Mouse (Mus musculus) neural tube, embryonic 11.5 days (tissue): ENCODE data around the gene Dhx34. TPM values are rescaled to one million over a fixed set of nuclear protein-coding genes. Genes with fewer than 3 reads are reported as not detected.

Experiments
- ATAC-seq: fragments of 200-750 bp; cut with Nextera tagmentation; 2 replicates; pipeline ENCODE4 v1.8.0; 2017; ENCODE audit warnings: moderate number of reproducible peaks, mild to moderate bottlenecking, moderate TSS enrichment, moderate library complexity; ENCODE audit not compliant: insufficient read depth, low FRiP score, low TSS enrichment
- DNase-seq: peaks from one replicate; pipeline ENCODE4 v3.0.0-alpha.2; 2015; ENCODE audit warnings: low spot score
- H3K27ac ChIP-seq: fragments of 300-500 bp; sonication (generic); 2 replicates; pipeline ENCODE4 v1.5.1; 2014; ENCODE audit warnings: low read depth, mild to moderate bottlenecking, low read length
- H3K27me3 ChIP-seq: fragments of 300-500 bp; sonication (generic); 2 replicates; pipeline ENCODE4 v1.6.1; 2014; ENCODE audit warnings: mild to moderate bottlenecking, low read length, mixed read lengths; ENCODE audit not compliant: control insufficient read depth, insufficient read depth
- H3K36me3 ChIP-seq: fragments of 300-500 bp; sonication (generic); 2 replicates; pipeline ENCODE4 v1.6.1; 2014; ENCODE audit warnings: mild to moderate bottlenecking, low read length, moderate library complexity, mixed read lengths; ENCODE audit not compliant: control insufficient read depth, insufficient read depth
- H3K4me1 ChIP-seq: fragments of 300-500 bp; sonication (generic); 2 replicates; pipeline ENCODE4 v1.6.1; 2014; ENCODE audit warnings: low read length, mixed read lengths; ENCODE audit not compliant: control insufficient read depth, insufficient read depth
- H3K4me2 ChIP-seq: fragments of 300-500 bp; sonication (generic); 2 replicates; pipeline ENCODE4 v1.6.1; 2014; ENCODE audit warnings: low read depth, mild to moderate bottlenecking, moderate library complexity
- H3K4me3 ChIP-seq: fragments of 300-500 bp; sonication (generic); 2 replicates; pipeline ENCODE4 v1.5.1; 2014; ENCODE audit warnings: low read depth, low read length
- H3K9ac ChIP-seq: fragments of 300-500 bp; sonication (generic); 2 replicates; pipeline ENCODE4 v1.6.1; 2014; ENCODE audit warnings: mild to moderate bottlenecking, low read length
- H3K9me3 ChIP-seq: fragments of 300-500 bp; sonication (generic); 2 replicates; pipeline ENCODE4 v1.6.1; 2016; ENCODE audit warnings: low read length; ENCODE audit not compliant: control insufficient read depth
- WGBS: fragments of 180-500 bp; shearing (Covaris S2); extraction: QIAGEN DNeasy Blood & Tissue Kit; methylation state at CpG from one replicate; pipeline ENCODE4 v1.1.7; 2014; 5-methylcytosine and 5-hydroxymethylcytosine counted together
- polyA plus RNA-seq: library from polyadenylated mRNA; unstranded; fragments of >200 nt; fragmentation: Nextera tagmentation; extraction: Ambion mirVana; gene quantifications from 2 replicates; pipeline ENCODE4 v1.2.1, GENCODE M21; 2014

Gene Dhx34
- polyA plus RNA-seq, 1 experiment from 2014 or later, result 12.1 TPM

DNA sequence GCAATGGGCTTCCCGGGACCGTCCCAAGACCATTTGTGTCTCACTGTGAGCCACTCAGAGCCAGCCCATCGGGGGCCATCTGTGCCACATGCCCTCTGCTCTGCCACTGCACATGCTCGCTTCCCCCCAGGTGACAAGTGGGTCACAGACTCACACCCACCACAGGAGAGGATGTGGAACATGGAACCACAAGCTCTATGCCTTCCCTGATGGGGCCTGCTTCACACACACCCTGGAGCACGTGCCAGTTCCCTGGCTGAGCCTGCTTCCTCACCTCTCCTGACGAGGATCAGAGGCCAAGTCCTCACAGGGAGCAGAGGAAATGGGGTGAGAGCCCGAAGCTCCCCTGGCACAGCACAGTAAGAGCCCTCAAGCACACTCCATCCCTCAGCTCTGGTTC is 14.8 kb downstream of the Dhx34 start:
- H3K4me3 ChIP-seq, result no peak overlapping the region
- H3K27ac ChIP-seq, result no peak overlapping the region
- no peak overlapping the region for H3K4me2 ChIP-seq
- ATAC-seq, result no peak
- peaks cover 9% of the 10 kb centered on the region for H3K36me3 ChIP-seq
- no peaks in the 10 kb centered on the region for H3K27me3 ChIP-seq
- no peak overlapping the region for H3K9ac ChIP-seq
- no peaks in the 10 kb centered on the region for H3K9me3 ChIP-seq
- no peaks in the 10 kb centered on the region for H3K4me1 ChIP-seq
- 87% methylated on average over 7 of the region's 7 CpGs for WGBS
- no peak for DNase-seq

DNA sequence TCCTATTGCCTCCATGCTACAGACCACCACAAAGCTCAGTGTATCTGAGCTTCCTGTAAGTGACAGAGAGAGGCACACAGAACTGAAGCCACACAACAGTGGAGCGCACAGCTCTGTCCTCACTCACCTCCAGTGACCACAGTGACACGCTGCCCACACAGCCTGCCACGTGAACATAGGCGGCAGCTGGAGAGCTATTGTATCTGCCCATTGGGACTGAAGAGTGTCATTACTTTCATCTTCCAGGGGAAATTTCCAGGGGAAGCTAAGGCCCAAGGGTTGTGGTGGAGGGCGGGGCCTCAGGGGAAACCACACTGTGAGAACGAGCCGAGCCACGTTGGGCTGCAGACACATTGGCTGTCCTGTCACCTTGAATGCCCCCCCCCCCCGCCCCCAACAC is 17.0 kb downstream of the Dhx34 start:
- H3K27ac ChIP-seq, result no peak overlapping the region
- WGBS, result 81% methylated on average over 8 of the region's 9 CpGs
- ATAC-seq, result no peak
- no peak overlapping the region for H3K4me3 ChIP-seq
- no peak for DNase-seq
- peaks cover 8% of the 10 kb centered on the region for H3K36me3 ChIP-seq
- H3K4me2 ChIP-seq, result no peak overlapping the region
- no peaks in the 10 kb centered on the region for H3K9me3 ChIP-seq
- H3K9ac ChIP-seq, result no peak overlapping the region
- H3K27me3 ChIP-seq, result no peaks in the 10 kb centered on the region
- H3K4me1 ChIP-seq, result no peaks in the 10 kb centered on the region

DNA sequence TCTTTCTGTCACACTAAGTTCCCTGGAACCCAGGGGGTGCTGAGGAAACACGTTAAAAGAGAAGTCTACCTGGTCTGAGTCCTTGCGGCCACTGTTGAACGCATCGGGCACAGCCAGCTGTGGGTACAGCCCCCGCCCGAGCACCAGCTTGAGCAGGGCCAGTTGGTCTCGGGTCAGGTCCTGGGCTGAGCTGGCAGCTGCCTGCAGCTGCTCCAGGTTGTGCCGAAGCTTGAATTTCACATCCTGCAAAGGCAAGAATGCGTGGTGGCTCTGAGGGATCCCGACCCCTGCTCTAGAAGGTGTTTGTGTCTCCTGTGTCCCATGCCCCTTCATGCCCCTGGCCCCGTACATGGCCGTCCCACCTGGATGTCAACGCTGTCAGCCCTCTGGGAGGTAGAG is 18.3 kb downstream of the Dhx34 start:
- Histone ChIP-seq H3K27ac (no peak overlapping the region), H3K27me3 (no peaks in the 10 kb centered on the region), H3K9ac (no peak overlapping the region), H3K4me3 (no peak overlapping the region), H3K36me3 (peaks cover 10% of the 10 kb centered on the region), H3K9me3 (no peaks in the 10 kb centered on the region), H3K4me1 (no peaks in the 10 kb centered on the region), H3K4me2 (no peak overlapping the region)
- WGBS, result 92% methylated on average over 13 of the region's 13 CpGs
- DNase-seq, result no peak
- ATAC-seq, result no peak

DNA sequence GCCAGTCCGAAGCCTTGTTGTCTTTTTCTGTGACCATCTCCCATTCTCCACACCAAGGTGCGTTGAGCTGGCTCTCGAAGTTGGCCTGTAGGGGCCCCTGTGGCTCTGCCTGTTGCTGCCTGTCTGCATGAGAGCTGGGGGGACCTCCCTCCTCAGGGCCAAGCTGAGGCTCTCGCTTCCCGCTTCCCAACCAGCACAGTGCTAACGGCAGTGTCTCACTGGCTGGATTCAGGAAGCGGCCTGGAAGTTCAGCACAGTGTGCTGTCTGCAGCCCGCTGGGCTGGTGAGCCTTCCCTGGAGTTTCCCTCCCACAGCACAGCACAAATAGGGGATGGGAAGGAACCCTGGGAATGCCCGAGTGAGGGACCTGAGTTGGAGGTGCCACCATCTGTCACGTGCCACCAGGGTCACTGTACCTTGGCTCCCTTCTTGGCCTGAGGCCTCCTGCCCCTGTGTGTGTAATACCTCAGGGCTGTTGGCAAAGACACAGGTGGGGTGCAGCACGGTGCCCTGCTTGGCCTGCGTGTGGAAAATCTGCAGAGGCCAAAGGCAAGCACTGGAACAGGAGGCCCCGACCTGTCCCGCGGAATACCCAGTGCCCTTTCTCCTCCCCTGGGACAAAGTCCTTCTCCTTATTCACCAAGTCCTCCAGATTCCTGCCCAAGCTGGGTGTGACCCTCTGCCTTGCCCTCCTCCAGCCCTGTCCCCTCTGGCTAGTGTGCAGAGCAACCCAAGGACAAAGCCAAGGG is 18.9 kb downstream of the Dhx34 start:
- Histone ChIP-seq H3K27ac (no peak overlapping the region), H3K9ac (no peak overlapping the region), H3K4me1 (no peaks in the 10 kb centered on the region), H3K27me3 (no peaks in the 10 kb centered on the region), H3K36me3 (peaks cover 8% of the 10 kb centered on the region), H3K9me3 (no peaks in the 10 kb centered on the region), H3K4me3 (no peak overlapping the region), H3K4me2 (no peak overlapping the region)
- WGBS, result 85% methylated on average over 15 of the region's 15 CpGs
- ATAC-seq (no peak), DNase-seq (no peak)

DNA sequence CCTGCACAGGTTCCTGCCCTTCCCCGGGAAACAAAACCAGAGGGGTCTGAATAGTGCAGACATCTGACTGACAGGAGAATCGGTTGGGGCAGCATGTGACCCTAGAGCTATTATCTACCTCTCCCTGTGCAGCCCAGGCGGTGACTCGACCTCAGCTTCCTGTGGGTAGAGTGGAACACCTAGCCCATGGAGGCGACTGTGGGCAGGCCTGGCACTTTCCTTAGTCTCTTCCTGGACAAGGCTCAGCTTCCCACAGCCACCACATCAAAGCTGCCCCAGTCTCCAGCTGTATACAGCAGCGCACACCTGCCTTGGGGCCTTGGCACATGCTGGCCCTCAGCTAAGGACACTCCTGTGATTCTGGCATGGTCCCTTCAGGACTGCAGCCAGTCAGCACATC is 20.7 kb downstream of the Dhx34 start:
- no peaks in the 10 kb centered on the region for H3K9me3 ChIP-seq
- no peak overlapping the region for H3K4me2 ChIP-seq
- H3K27me3 ChIP-seq, result no peaks in the 10 kb centered on the region
- H3K4me3 ChIP-seq, result no peak overlapping the region
- no peaks in the 10 kb centered on the region for H3K4me1 ChIP-seq
- no peak overlapping the region for H3K9ac ChIP-seq
- no peak for ATAC-seq
- no peak overlapping the region for H3K27ac ChIP-seq
- DNase-seq, result no peak
- WGBS, result 92% methylated on average over 6 of the region's 6 CpGs
- peaks cover 8% of the 10 kb centered on the region for H3K36me3 ChIP-seq

DNA sequence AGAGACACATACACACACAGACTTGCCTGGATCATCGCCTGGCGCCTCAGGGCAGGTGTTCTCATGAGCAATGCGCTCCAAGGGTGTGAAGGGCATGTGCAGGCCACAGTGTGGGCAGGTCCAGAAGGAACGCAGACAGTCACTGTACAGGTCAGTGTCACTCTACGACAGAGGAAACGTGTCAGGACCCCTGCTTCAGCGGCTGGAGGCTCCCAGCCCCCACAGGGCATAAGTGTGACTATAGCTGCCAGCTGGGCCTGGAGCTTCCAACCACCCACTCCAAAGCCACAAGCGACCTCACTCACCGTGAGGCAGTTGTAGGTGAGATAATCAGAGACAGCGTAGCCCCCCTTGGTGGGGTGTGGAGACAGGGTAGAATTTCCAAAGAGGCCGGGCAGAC is 23.3 kb downstream of the Dhx34 start:
- DNase-seq, result no peak
- ATAC-seq, result no peak
- no peak overlapping the region for H3K4me3 ChIP-seq
- 87% methylated on average over 11 of the region's 11 CpGs for WGBS
- no peaks in the 10 kb centered on the region for H3K9me3 ChIP-seq
- no peak overlapping the region for H3K4me2 ChIP-seq
- no peak overlapping the region for H3K9ac ChIP-seq
- H3K27ac ChIP-seq, result no peak overlapping the region
- H3K27me3 ChIP-seq, result no peaks in the 10 kb centered on the region
- H3K36me3 ChIP-seq, result peaks cover 6% of the 10 kb centered on the region; the same call in 1 of the 2 replicates
- H3K4me1 ChIP-seq, result no peaks in the 10 kb centered on the region

DNA sequence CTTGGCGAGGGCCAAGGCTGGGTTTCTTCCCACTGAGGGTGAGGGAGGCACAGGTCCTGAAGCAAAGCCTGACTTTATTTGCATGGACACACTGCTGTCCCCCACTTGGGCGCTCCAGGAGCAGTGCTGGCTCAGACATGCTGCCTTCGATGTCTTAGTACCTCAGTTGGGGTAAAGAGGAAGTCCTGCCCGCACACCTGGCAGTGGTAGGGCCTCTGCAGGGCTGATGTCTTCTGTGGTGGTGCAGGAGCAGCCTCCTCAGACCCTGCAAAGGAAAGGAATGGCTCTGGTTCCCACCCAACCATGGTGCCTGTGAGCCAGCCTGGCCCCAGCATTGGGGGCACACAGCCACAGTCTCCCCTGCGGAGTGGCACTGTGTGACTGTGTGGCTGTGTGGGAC is 24.7 kb downstream of the Dhx34 start:
- Histone ChIP-seq H3K4me2 (no peak overlapping the region), H3K9me3 (no peaks in the 10 kb centered on the region), H3K36me3 (peaks cover 3% of the 10 kb centered on the region; the same call in 1 of the 2 replicates), H3K4me3 (no peak overlapping the region), H3K27me3 (no peaks in the 10 kb centered on the region), H3K4me1 (no peaks in the 10 kb centered on the region), H3K27ac (no peak overlapping the region), H3K9ac (no peak overlapping the region)
- WGBS, result 72% methylated on average over 5 of the region's 5 CpGs
- ATAC-seq (no peak), DNase-seq (no peak)

DNA sequence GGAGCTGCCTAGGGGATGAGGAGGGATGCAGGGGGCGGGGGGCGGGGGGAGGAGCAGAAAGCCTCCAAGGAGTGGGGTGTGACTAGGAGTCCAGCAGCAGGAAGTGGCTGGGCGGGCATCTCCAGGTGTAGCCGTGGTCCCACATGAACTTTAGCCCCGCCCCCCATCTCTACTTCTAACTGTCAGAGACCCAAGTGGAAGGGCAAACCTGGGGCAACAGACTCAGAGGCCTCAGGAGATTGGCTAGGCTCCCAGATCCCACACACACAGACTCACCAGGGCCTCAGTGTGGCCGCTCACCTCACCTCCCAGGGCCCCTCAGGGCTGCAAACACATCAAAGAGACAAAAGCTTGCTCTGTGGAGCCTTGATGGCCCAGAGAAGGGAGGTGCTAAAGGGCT is 25.2 kb downstream of the Dhx34 start:
- H3K36me3 ChIP-seq, result peaks cover 3% of the 10 kb centered on the region; the same call in 1 of the 2 replicates
- no peak overlapping the region for H3K4me2 ChIP-seq
- no peak overlapping the region for H3K9ac ChIP-seq
- DNase-seq (no peak), ATAC-seq (no peak)
- no peaks in the 10 kb centered on the region for H3K27me3 ChIP-seq
- no peak overlapping the region for H3K27ac ChIP-seq
- WGBS, result 58% methylated on average over 6 of the region's 6 CpGs
- H3K4me1 ChIP-seq, result no peaks in the 10 kb centered on the region
- no peaks in the 10 kb centered on the region for H3K9me3 ChIP-seq
- H3K4me3 ChIP-seq, result no peak overlapping the region

DNA sequence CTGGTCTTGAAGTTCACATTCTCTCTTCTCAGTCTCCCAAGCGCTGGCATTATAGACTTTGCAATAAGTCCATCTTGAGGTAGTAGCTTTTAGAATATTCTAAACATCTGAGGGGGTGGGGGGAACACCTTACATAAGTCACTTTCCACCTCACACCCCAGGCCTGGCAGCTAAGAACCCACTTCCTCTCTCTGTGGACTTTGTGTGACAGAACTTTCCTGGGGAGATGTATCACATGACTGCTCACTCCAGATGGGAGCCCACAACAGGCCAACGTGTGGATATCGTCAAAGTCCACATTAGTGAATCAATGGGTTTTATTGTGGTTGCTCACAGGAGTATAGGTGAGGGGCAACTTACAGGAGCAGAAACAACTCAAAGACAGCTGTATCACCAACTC is 28.1 kb downstream of the Dhx34 start:
- no peaks in the 10 kb centered on the region for H3K4me1 ChIP-seq
- no peaks in the 10 kb centered on the region for H3K27me3 ChIP-seq
- no peak overlapping the region for H3K4me2 ChIP-seq
- no peaks in the 10 kb centered on the region for H3K9me3 ChIP-seq
- 61% methylated on average over 3 of the region's 3 CpGs for WGBS
- H3K9ac ChIP-seq, result no peak overlapping the region
- H3K36me3 ChIP-seq, result no peaks in the 10 kb centered on the region; the same call in 1 of the 2 replicates
- H3K27ac ChIP-seq, result no peak overlapping the region
- ATAC-seq, result no peak
- no peak for DNase-seq
- no peak overlapping the region for H3K4me3 ChIP-seq
